Mouse (Mus musculus): ENCODE results near the gene Syne1. TPM values are rescaled to one million over a fixed set of nuclear protein-coding genes. Genes with fewer than 3 reads are reported as not detected.

Gene Syne1
- polyA plus RNA-seq, 1 experiment from 2014 or later = 5.2 TPM

- H3K4me1 ChIP-seq (ENCODE audit: insufficient read depth) = peaks cover 7% of the 10 kb centered on the region
- peak overlapping the region; percentile 59 for H3K4me3 ChIP-seq (ENCODE audit: low read depth, low read length)
- 0 out of 2 replicates have a peak, but pooled peaks cover 7% of the 10 kb centered on the region for H3K36me3 ChIP-seq (replicated peaks; ENCODE audit: insufficient read depth, low read length)
- no peaks in the 10 kb centered on the region for H3K27me3 ChIP-seq (ENCODE audit: insufficient read depth, low read length)
- peak; percentile 96 for ATAC-seq
- no peaks in the 10 kb centered on the region for H3K9me3 ChIP-seq (ENCODE audit: low read length)
- peak overlapping the region; percentile 53 for H3K9ac ChIP-seq (replicated peaks)
- DNase-seq = peak; percentile 77
- TF ChIP-seq EP300 (IDR thresholded peaks at IDR 0.05; ENCODE audit: low read depth) (no peak), CTCF (IDR thresholded peaks at IDR 0.05; ENCODE audit: low read depth) (peak; percentile 47)
- peak overlapping the region; percentile 79 for H3K4me2 ChIP-seq (ENCODE audit: low read depth, low read length)
- peak overlapping the region; percentile 81 for H3K27ac ChIP-seq (ENCODE audit: low read depth)
- under 1% methylated on average over 13 of the region's 13 CpGs for WGBS (ENCODE audit: insufficient replicate concordance)
These were observed 356.5 kb downstream of the Syne1 start for GRCm38 (mm10) chr10:5194671-5195234.

- Histone ChIP-seq H3K27ac (ENCODE audit: low read depth) (peak overlapping the region; percentile 81), H3K4me3 (ENCODE audit: low read depth, low read length) (peak overlapping the region; percentile 59), H3K9ac (replicated peaks) (peak overlapping the region; percentile 53), H3K9me3 (ENCODE audit: low read length) (no peaks in the 10 kb centered on the region), H3K4me1 (ENCODE audit: insufficient read depth) (peaks cover 7% of the 10 kb centered on the region), H3K36me3 (replicated peaks; ENCODE audit: insufficient read depth, low read length) (0 out of 2 replicates have a peak, but pooled peaks cover 11% of the 10 kb centered on the region), H3K4me2 (ENCODE audit: low read depth, low read length) (peak overlapping the region; percentile 79), H3K27me3 (ENCODE audit: insufficient read depth, low read length) (no peaks in the 10 kb centered on the region)
- WGBS (ENCODE audit: insufficient replicate concordance) = 2% methylated on average over 13 of the region's 13 CpGs
- DNase-seq = no peak
- peak; percentile 73 for ATAC-seq
- TF ChIP-seq EP300 (IDR thresholded peaks at IDR 0.05; ENCODE audit: low read depth) (no peak), CTCF (IDR thresholded peaks at IDR 0.05; ENCODE audit: low read depth) (no peak)
These were observed 357.1 kb downstream of the Syne1 start for GRCm38 (mm10) chr10:5194081-5194670.

- Histone ChIP-seq H3K27ac (ENCODE audit: low read depth) (peak overlapping the region; percentile 49; the same call in 1 of the 2 replicates), H3K9me3 (ENCODE audit: low read length) (no peaks in the 10 kb centered on the region), H3K4me3 (ENCODE audit: low read depth, low read length) (no peak overlapping the region), H3K9ac (replicated peaks) (no peak overlapping the region), H3K4me1 (ENCODE audit: insufficient read depth) (peaks cover 7% of the 10 kb centered on the region), H3K4me2 (ENCODE audit: low read depth, low read length) (peak overlapping the region; percentile 27), H3K27me3 (ENCODE audit: insufficient read depth, low read length) (no peaks in the 10 kb centered on the region), H3K36me3 (replicated peaks; ENCODE audit: insufficient read depth, low read length) (0 out of 2 replicates have a peak, but pooled peaks cover 11% of the 10 kb centered on the region)
- WGBS (ENCODE audit: insufficient replicate concordance) = 72% methylated on average over 9 of the region's 9 CpGs
- no peak for ATAC-seq
- no peak for TF ChIP-seq CTCF (IDR thresholded peaks at IDR 0.05; ENCODE audit: low read depth)
- no peak for TF ChIP-seq EP300 (IDR thresholded peaks at IDR 0.05; ENCODE audit: low read depth)
- no peak for DNase-seq
These were observed 358.3 kb downstream of the Syne1 start for GRCm38 (mm10) chr10:5192861-5193490.

GRCm38 (mm10) chr10:5190756-5191155 is 360.5 kb downstream of the Syne1 start:
- no peak for DNase-seq
- peaks cover 12% of the 10 kb centered on the region; the same call in 1 of the 2 replicates for H3K36me3 ChIP-seq (replicated peaks; ENCODE audit: insufficient read depth, low read length)
- ATAC-seq = no peak
- no peak for TF ChIP-seq EP300 (IDR thresholded peaks at IDR 0.05; ENCODE audit: low read depth)
- no peak for TF ChIP-seq CTCF (IDR thresholded peaks at IDR 0.05; ENCODE audit: low read depth)
- no peak overlapping the region for H3K27ac ChIP-seq (ENCODE audit: low read depth)
- no peak overlapping the region for H3K4me3 ChIP-seq (ENCODE audit: low read depth, low read length)
- H3K27me3 ChIP-seq (ENCODE audit: insufficient read depth, low read length) = no peaks in the 10 kb centered on the region
- no peak overlapping the region for H3K9ac ChIP-seq (replicated peaks)
- 64% methylated on average over 4 of the region's 4 CpGs for WGBS (ENCODE audit: insufficient replicate concordance)
- no peaks in the 10 kb centered on the region for H3K9me3 ChIP-seq (ENCODE audit: low read length)
- H3K4me2 ChIP-seq (ENCODE audit: low read depth, low read length) = no peak overlapping the region
- peaks cover 7% of the 10 kb centered on the region for H3K4me1 ChIP-seq (ENCODE audit: insufficient read depth)

- Histone ChIP-seq H3K27ac (ENCODE audit: low read depth) (no peak overlapping the region), H3K4me2 (ENCODE audit: low read depth, low read length) (no peak overlapping the region), H3K36me3 (replicated peaks; ENCODE audit: insufficient read depth, low read length) (peaks cover 28% of the 10 kb centered on the region), H3K9ac (replicated peaks) (no peak overlapping the region), H3K4me1 (ENCODE audit: insufficient read depth) (peaks cover 7% of the 10 kb centered on the region; the same call in 1 of the 2 replicates), H3K9me3 (ENCODE audit: low read length) (no peaks in the 10 kb centered on the region), H3K4me3 (ENCODE audit: low read depth, low read length) (no peak overlapping the region), H3K27me3 (ENCODE audit: insufficient read depth, low read length) (no peaks in the 10 kb centered on the region)
- no peak for ATAC-seq
- no peak for TF ChIP-seq CTCF (IDR thresholded peaks at IDR 0.05; ENCODE audit: low read depth)
- no peak for TF ChIP-seq EP300 (IDR thresholded peaks at IDR 0.05; ENCODE audit: low read depth)
- DNase-seq = no peak
These were observed 362.4 kb downstream of the Syne1 start for GRCm38 (mm10) chr10:5188890-5189289.

Measured in liver, postnatal 0 days (tissue).